Mouse (Mus musculus): ENCODE measurements around the gene Cnpy2.

- TF ChIP-seq EP300 (optimal IDR thresholded peaks at IDR 0.05) (no peak), CTCF (IDR thresholded peaks at IDR 0.05; ENCODE audit: low read depth) (no peak)
Measured at GRCm38 (mm10) chr10:128347541-128347940, 25.3 kb downstream of the Cnpy2 start.
